Mouse (Mus musculus): ENCODE results near the gene Nsun2. TPM values are rescaled to one million over a fixed set of nuclear protein-coding genes. Genes with fewer than 3 reads are reported as not detected.

The Nsun2 gene
- total RNA-seq, 2 experiments from 2014 or later, result 85.3 to 88.4 TPM

GRCm38 (mm10) chr13:69673921-69674618 lies 140.5 kb downstream of the Nsun2 start:
- no peak for DNase-seq (ENCODE audit: low spot score in 2 of 2)

Other genes with a start within 250 kb of the Nsun2 start
- 10 to 100 TPM; 49.1 to 50.5 TPM for gene Tent4a, start 871 bp downstream of the Nsun2 start, total RNA-seq (2021)
- gene Srd5a1, start 77.7 kb downstream of the Nsun2 start, total RNA-seq (2021), result 1 to 10 TPM; 7.0 to 7.3 TPM
- gene Ube2ql1, start 206.1 kb downstream of the Nsun2 start, total RNA-seq (2021), result 100 to 1,000 TPM; 200 to 217 TPM